Mouse (Mus musculus): ENCODE measurements at regions not wholly inside any gene's neighbourhood (a gene's known extent, or its start where the extent isn't known, plus 50 kb on each side); places are given as distances from the start of the nearest gene placed in this dataset.

DNA sequence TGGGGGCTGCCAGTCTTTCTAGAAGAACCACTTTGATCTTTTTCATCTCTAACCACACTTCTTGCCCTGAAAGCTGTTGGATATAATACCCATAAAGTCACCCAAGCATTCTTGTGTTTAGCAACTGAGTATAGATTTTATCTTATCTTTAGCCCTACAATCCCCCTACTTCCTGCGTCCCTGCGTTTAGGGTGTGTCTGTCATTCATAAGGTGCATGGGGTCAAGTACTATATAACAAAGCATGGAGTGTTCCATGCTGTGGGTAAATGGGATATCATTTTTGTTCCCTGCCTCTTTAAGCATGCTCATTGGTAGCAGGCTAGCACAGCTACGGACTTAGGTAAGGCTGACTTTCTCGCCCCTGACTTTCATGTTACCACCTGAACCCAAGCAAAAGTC lies 122.5 kb upstream of the Twist2 start:
- no peak for ATAC-seq

DNA sequence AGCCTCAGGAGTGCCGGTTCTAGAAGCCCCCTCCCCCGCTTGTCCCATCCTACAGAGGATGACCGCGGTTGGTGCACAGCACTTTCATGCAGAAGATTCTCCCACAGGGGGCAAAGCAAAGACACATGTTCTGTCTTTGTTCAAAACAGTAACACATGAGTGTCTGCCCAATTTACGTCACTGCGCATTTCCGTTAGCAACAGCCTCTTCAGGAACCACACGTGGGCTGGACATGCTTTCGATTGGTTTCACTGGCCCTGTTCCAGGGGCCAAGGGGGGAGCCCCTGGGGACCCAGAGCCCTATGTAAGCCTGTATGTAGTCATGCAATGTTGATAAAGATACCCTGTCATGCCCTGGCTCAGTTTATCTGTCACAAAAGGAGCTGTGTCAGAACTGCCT lies 116.2 kb upstream of the Twist2 start:
- ATAC-seq, result no peak

DNA sequence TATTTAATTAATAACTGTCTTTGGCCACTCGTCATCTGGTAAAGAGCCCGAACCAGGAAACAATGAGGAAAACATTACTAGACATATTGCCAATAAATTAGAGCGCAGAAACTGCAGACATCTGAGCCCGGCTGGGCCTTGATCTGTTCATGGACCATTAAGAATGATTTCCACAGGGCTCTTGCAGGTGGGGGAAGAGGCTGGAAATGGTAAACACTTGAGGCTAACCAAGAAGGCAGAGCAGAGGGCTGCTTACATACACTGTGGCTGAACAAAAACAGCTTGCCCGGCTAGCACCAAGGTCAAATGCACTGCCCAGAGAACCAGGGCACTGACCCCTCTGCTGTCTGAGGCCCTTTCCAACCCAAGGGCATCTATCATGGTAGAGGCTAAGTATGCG lies 115.5 kb upstream of the Twist2 start:
- no peak for ATAC-seq

DNA sequence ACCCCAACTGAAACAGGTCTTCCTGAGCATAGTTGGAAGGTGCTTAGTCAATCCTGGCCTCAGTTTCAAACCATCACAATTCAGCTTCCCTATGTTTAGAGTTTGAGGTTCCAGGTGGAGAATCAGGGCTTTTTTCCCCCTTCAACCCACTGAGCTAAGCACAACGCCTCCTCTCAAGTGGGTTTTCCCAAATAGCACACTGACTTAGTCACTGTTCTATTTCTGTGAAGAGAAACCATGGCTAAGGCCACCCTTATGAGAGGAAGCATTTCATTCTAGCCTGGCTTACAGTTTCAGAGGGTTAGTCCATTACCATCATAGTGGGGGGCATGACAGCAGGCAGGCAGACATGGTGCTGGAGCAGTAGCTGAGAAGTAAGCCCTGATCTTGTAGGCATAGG lies 109.7 kb upstream of the Twist2 start:
- ATAC-seq, result no peak

DNA sequence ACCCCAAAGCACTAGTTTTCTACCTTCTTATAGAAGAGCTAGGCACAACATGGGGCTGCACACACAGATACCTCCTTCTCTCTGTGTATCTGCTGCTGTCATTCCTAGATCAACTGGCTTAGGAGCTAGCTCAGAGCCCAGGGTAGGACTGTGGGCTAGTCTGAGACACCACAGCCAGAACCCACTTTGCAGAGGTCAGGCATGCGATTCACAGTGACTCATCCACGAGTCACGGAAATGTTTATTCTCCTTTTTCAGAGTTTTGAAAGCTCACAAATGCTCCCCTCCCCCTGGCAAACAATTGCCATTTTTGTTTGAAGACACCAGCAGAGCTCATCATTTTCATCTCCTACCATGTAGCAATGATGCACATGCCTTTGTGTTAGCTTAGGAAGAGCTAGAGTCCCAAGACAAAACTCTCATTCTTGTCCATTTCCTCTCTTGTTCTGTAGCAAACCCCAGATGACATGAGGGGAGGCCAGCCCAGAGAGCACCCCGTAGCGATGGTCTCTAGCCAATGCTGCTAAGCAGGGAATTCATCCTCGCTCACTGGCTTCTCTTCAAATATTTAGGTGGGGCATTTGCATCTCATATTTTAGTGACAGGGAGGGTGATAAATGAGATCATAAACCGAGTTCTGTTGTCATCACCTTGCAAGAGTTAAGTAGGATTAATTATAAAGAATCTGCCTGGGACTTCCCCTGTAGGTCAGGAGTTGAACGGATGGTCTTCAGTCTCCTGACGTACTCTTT lies 108.4 kb upstream of the Twist2 start:
- ATAC-seq, result no peak

DNA sequence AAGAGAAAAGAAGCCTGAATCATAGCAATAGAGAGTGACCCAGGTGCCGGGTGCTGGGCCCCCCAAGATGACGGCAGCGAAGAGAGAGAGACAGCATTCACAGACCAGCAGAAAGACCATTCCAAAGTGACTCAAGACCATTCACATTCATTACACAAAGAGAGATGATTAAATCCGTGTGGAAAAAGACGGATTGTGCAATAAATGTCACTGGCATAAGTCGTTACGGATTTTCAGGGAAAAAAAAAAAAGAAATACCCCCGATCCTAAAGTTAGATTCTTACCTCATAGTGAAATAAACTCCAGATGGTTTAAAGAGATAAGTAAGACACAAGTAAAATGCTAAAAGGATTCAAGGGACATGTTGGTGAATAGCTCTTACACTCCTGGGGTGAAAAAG lies 104.2 kb upstream of the Twist2 start:
- no peak for ATAC-seq

DNA sequence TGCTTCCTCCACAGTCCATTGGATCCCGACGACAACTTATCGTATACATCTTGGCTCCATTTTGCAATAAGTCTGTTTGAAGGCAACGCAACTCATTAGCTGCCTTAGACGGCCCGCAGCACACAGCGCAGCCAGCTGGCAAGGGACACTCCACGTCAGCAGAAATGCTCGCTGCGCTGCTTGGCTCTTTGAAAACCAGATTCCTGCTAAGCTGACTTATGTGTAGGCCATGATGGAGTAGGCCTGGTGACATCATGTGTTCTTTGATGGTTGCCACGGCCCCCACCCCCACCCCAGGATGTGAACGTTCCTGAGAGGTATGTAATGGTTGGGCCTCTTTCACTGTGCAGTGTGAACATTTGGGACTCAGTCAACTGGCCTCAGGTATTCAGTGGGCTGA lies 99.8 kb upstream of the Twist2 start:
- no peak for ATAC-seq

DNA sequence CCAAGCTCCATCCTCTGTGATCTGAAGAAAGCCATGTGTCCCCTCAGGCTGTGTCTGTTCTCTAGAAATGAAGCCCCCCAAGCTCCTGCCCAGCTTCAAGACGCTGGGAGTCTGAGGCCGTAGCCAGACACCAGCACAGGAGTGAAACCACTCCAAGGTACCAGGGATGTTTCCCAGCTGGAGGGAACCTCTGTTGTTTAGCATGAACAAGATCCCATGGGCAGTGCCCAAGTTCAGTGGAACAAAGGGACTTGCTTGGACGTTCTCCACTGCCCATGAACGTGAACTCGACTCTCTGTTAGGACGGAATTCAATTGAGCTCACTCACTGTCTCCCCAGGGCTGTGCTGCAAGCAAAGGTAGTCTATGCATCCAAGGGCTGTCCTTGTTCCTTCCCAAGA lies 99.2 kb upstream of the Twist2 start:
- ATAC-seq, result no peak

DNA sequence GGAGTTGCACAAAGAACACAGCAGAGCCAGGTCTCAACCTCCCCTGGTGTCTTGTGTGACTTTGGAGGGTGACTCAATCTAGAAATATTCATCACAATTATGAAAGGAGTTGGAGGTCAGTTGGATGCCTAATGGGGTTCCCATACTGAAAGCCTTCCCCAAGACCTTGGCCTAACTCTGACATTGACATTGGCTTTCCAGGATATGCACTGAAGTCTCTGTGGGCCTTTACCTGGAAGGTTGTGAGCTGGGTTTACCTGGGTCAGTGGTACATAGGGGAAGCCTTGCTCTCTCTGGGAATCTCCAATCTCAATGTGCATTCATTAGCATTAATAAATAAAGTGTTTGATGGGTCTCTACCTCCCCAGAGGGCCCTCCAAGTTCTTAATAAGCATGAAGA lies 98.5 kb upstream of the Twist2 start:
- no peak for ATAC-seq

DNA sequence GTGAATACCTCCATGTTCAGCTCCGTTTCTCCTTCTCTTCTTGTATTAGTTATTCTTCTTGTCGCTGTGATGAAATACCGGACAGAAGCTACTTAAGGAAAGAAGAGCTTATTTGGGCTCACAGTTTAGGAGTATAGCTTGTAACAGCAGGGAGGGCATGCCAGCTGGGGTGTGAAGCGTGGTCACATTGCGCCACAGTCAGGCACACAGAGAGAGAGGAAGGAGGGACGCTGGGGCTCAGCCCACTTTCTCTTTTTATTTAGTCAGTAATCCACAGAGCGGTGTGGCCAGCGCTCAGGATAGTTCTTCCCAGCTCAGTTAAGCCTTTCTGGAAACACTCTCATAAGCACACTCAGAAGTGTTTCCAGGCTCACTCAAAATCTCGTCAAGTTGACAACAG lies 95.8 kb upstream of the Twist2 start:
- ATAC-seq, result no peak

DNA sequence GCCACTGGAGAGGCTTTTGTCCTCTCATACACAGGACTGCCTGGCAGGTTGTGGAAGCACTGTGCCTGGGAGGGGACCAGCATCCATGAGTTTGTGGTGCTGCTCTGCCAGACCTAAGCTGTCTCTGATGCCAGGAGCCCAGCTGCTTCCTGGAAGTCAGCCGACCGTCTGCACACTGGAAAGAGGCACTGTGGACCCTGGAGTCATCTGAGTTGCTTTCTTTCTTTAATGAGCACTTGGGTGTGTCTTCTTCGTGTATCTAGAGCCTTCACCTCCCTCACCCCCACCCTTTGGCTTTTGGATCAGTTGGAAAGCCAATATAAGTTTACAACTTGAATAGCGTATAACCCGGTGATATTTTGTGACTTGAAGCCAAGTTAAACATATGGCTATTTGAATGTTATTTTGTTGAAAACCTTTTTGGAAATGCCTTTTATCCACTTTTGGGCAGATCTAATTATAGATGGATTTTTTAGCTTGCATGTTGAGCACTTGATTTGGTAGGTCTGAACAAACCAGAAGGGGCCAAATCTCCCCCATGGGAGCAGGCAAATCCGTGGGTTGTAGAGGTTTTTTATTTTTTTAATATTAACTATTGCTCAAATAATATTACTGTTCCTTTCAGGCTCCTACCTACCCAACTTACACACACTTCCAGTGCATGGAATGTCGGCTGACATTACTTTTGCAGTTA lies 92.6 kb upstream of the Twist2 start:
- no peak for ATAC-seq

DNA sequence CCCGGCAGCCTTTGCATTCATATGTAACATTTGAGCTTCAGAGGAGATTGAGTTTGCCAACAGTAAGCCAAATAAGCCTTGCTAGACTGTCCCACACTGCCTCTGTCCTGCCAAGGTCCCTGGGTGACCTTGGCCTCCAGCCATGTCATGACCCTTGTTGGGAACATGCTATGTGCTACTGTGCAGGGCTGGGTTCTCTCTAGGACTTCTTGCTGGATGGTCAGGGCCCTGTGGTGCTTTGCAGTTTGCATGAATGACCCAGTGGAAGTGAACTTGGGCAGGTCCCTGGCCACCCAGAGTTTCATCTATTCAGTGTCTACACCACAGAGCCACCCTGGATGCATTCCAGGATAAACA lies 92.0 kb upstream of the Twist2 start:
- no peak for ATAC-seq

DNA sequence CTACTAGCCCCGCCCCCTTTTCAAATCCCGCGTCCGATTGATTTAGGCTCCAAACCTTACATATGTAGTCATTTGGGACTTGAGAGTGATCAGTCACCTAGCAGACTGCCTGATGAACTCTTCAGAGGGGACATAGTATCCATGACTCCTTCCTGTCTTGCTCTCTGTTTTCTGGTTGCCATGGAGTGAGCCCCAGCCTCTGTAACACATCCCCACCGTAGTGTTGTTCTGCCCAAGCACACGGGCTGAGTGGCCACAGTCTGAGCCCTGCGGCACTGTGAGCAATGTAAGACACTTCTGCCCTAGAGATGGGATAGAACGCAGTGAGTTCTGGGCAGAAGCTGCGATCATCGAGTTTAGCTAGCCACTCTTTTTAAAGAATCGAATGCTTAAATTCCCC lies 88.1 kb upstream of the Twist2 start:
- no peak for ATAC-seq

DNA sequence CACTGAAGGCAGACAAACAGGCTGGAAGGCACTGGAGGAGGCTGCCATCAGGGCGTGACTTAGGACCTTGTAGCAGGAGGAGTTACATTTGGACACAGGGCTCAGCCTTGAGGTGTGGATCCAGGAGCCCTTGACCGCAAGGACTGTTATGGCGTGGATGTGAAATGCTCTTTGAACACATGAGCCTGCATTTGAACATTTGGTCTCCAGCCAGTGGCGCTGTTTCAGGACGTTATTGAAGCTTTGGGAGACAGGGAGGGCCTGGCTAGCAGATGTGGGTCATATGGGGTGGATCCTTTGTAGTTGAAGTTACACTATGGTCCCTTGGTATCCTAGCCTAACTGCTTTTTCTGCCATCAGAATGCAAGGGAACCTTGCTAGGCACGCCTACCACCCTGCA lies 87.0 kb upstream of the Twist2 start:
- ATAC-seq, result no peak

DNA sequence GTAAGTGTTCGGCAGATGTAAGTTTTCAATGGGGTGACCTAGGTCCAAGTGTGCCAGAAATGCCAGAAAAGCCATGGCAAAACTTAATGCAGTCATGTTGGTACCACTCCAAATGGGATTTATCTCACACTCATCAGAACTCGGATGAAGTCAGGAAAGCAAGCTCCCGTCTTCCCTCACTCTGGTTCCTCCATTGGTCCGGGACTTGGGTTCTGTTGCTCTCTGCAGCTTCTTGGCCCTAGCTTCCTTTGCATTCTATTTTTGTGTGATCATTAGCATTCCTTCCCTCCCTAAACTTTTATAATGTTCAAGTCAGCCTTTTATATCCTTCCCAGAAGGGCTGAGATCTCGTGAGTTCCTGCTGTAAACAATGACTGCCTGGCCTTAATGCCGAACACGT lies 85.9 kb upstream of the Twist2 start:
- no peak for ATAC-seq

DNA sequence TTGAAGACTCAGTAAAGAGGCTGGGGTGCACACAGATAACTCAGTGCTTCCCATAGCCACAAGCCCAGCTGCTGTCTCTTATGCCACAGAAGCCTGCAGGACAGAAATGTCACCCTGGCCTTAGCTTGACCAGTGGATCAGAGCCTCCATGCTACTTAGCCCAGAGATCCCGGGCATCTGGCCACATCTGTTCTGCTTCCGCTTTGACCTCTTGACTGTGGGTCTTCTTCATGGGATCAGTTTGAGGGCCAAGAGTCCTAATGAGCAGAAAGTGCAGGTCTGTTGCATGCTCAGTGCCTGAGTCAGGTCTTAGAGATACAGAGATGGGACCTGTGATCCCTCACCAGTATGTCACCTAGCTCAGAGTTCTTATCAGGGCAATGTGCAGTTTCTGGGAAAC lies 85.5 kb upstream of the Twist2 start:
- no peak for ATAC-seq

DNA sequence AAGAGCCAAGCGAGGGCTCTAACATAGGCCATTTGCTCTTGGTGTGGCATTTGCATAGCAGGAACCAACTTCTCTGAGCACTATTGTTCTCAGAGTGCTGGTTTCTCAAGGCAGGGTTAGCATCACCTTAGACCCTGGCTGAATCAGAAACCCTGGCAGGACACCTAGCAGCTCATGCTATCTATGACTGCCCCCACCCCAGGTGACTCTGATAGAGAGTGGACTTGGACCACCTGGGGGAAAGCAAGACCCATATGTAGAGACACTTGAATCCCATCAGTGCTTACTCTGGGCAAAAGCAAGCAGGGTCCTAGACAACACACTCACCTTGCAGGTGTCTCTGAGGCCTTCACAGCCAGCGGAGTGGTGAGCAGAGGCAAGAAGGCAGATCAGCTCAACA lies 84.4 kb upstream of the Twist2 start:
- no peak for ATAC-seq

DNA sequence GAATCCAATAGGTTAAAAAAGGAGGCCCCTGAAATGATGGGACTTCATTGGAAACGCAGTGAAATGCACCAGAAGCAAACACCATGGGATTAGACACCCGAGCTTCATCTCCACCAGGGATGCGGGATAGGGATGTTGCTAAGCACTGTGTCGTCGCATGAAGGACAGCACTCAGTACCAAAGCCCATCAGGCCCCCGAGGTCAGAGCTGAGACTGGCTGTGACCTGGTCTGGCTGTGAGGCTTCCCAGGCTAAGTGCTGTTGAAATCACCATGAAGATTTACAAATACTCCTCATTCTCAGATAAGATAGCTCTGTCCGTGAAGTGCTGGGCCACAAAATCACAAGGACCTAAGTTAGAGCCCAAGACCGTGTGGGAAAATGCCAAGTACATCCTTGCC lies 83.3 kb upstream of the Twist2 start:
- ATAC-seq, result no peak

DNA sequence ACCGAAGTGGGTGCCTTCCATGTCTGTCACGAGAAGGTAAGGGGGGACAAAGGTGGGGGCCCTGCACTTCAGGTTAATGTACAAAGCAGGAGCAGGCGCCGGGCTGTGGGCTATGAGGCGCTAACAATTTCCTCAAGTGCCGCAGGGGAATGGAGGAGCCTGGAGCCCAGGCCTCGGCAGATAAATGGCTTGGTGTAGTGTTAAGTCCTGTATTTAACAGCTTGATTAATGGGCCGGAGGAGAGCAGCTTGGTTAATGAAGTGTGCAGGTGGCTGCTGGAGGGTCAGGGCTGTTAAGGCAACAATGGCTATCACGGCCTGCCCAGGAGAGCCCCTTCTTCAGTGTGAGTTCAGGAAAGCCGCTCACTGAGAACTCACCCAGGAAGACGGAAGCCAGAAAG lies 72.0 kb upstream of the Twist2 start:
- ATAC-seq, result no peak

DNA sequence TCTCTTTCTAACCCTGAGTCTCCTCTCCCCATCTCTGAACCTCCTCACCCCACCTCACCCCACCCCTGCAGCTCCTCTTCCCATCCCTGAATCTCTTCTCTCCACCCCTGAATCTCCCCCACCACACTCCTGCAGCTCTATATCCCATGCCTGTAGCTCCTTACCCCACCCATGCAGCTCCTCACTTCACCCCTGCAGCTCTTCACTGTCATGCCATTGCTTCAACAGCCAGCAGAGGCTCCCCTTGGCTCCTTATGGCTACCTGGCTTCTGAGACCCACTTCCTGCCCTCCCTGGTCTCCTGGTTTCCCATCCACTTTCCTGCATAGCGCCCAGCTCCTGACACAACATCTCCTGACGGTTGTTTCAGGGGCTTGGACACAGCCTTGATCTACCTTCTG lies 71.0 kb upstream of the Twist2 start:
- no peak for ATAC-seq

DNA sequence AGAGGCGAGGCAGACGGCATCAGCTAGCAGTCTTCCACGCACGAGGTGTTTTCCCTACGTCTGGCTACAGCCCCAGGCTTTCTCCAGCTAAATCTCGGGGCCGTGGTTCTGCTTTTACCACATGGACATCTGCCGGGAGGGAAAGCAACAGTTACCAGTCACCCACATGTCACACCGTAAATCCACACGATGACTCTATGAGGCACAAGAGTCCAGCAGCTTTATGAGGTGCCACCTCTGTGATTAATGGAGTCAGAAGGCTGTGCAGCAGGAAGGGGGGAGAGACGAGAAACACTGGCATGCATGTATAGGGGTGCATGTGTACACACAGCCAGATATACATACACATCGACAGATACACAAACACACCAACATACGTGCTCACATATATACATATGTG lies 69.6 kb upstream of the Twist2 start:
- no peak for ATAC-seq

DNA sequence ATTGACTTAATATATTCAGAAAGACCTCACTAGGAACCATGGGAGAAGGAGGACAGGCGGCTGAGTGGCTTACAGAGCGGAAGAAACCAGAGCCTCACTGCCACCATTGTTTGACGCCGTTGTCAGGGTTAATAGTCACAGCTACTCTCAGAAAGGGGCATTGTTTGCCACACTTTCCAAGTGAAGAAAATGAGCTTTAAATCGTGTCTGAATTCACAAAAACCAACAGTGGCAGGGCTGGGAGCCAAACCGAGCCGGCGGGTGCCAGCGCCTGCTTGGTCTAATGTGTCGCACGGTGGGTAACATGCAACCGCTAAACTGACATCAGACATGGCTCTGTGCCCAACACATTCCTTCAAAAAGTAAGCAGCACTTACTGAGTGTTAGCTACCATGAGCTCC lies 68.8 kb upstream of the Twist2 start:
- no peak for ATAC-seq

DNA sequence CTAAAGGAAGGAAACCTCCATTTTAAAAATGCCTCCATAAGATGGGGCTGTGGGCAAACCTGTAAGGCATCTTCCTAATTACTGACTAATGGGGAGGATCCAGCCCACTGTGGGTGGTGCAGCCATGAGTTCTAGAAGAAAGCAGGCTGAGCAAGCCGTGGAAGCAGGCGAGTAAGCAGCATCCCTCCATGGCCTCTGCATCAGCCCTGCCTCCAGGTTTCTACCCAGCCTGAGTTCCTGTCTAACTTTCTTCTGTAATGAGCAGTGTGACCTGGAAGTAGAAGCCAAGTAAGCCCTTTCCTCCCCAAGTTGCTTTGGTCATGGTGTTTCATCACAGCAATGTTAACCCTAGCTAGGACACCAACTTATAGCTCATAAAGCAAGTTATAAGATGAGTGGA lies 66.5 kb upstream of the Twist2 start:
- no peak for ATAC-seq

DNA sequence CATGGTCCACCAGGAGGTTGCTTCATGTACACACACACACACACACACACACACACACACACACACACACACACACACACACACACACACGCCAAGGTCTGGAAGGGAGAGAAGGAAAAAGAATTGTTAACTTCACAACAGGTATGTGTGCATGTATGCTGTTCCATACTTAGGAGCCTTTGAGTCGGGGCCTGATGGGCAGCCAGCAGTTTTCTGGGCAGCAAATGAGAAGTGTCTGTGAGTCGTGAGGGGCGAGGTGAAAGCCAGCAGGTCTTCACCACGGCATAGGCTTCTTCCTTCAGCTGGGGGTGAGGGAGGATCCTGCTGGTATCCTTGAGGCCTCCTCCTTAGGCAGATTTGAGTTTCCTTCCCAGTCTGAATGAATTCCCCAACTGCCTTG lies 65.8 kb upstream of the Twist2 start:
- ATAC-seq, result no peak

DNA sequence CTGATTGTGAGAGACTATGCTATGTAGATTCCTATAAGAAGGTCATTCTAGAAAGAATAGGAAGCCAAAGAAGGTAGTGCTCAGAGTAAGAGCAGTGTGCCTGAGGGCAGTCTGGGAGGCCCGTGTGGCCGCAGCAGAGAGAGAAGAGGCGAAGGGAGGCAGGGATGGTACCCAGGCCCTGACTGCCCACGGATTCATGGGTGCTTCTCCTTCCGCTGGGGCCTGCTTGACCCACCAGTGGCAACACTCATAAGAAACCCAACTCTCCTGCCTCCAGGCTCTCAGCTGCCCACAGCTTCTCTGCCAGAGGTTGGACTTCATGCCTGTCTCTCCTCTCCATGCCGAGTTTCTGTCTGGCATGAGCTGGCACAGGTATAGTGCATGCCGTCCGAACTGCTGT lies 60.6 kb upstream of the Twist2 start:
- ATAC-seq, result no peak
